Mouse (Mus musculus) limb, embryonic 12.5 days (tissue): ENCODE measurements around the gene Med20. TPM values are rescaled to one million over a fixed set of nuclear protein-coding genes. Genes with fewer than 3 reads are reported as not detected.
A peak's percentile ranks its signal among the peaks of the same experiment; 100 is the strongest.

Experiments
- ATAC-seq: fragments of 200-750 bp; cut with Nextera tagmentation; 2 replicates; pipeline ENCODE4 v1.8.0; 2017; ENCODE audit warnings: low read depth, moderate TSS enrichment; ENCODE audit not compliant: insufficient number of reproducible peaks, insufficient read depth, low FRiP score, low TSS enrichment
- H3K27ac ChIP-seq: fragments of 300-500 bp; sonication (generic); 2 replicates; pipeline ENCODE4 v1.5.1; 2016; ENCODE audit warnings: mild to moderate bottlenecking, moderate library complexity
- H3K27me3 ChIP-seq: fragments of 300-500 bp; sonication (generic); 2 replicates; pipeline ENCODE4 v1.6.1; 2016; ENCODE audit warnings: mild to moderate bottlenecking, moderate library complexity
- H3K36me3 ChIP-seq: fragments of 300-500 bp; sonication (generic); 2 replicates; pipeline ENCODE4 v1.6.1; 2016; ENCODE audit warnings: mild to moderate bottlenecking, moderate library complexity
- H3K4me1 ChIP-seq: fragments of 300-500 bp; sonication (generic); replicated peaks from 2 replicates; pipeline ENCODE4 v1.6.1; 2016
- H3K4me2 ChIP-seq: fragments of 300-500 bp; sonication (generic); 2 replicates; pipeline ENCODE4 v1.6.1; 2016; ENCODE audit warnings: mild to moderate bottlenecking, moderate library complexity
- H3K4me3 ChIP-seq: fragments of 300-500 bp; sonication (generic); replicated peaks from 2 replicates; pipeline ENCODE4 v1.5.1; 2016; ENCODE audit warnings: mild to moderate bottlenecking
- H3K9ac ChIP-seq: fragments of 300-500 bp; sonication (generic); replicated peaks from 2 replicates; pipeline ENCODE4 v1.6.1; 2016; ENCODE audit warnings: mild to moderate bottlenecking, moderate library complexity
- H3K9me3 ChIP-seq: fragments of 300-500 bp; sonication (generic); 2 replicates; pipeline ENCODE4 v1.6.1; 2016; ENCODE audit warnings: mild to moderate bottlenecking, moderate library complexity
- WGBS: fragments of 180-500 bp; shearing (Covaris S2); methylation state at CpG from one replicate; pipeline ENCODE4 v1.1.7; 2016; 5-methylcytosine and 5-hydroxymethylcytosine counted together
- polyA plus RNA-seq: library from polyadenylated mRNA; unstranded; fragments of >200 nt; fragmentation: Nextera tagmentation; extraction: Ambion mirVana; gene quantifications from 2 replicates; pipeline ENCODE4 v1.2.1, GENCODE M21; 2016

The Med20 gene
- polyA plus RNA-seq, 1 experiment from 2014 or later = 48.9 TPM

DNA sequence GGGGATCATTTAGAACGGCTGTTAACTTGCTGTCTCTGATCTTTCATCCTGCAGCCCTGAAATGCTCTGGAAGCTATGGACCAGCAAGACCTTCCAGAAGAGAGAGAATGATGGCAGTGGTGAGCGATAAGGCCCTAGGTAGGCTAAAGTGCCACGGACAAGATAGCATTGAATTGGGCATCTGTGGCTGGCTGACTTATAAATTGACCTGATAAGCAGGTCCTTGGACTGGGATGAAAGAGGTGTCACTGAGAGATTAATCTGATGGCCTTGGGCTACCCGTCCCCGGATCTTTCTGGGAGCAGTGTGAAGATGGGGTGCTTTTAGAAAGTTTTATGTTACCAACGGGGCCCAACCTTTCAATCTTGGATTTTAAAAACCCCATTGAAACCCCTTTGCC, 32.7 kb upstream of the Med20 start:
- no peak overlapping the region for H3K9ac ChIP-seq
- no peaks in the 10 kb centered on the region for H3K9me3 ChIP-seq
- H3K4me3 ChIP-seq = no peak overlapping the region
- no peak overlapping the region for H3K4me2 ChIP-seq
- H3K27ac ChIP-seq = no peak overlapping the region
- no peaks in the 10 kb centered on the region for H3K27me3 ChIP-seq
- WGBS = 85% methylated on average over 6 of the region's 6 CpGs
- no peak for ATAC-seq
- H3K36me3 ChIP-seq = no peaks in the 10 kb centered on the region
- peaks cover 13% of the 10 kb centered on the region; the same call in 1 of the 2 replicates for H3K4me1 ChIP-seq

GRCm38 (mm10) chr17:47580962-47581361, 30.4 kb upstream of the Med20 start:
- 72% methylated on average over 4 of the region's 4 CpGs for WGBS

DNA sequence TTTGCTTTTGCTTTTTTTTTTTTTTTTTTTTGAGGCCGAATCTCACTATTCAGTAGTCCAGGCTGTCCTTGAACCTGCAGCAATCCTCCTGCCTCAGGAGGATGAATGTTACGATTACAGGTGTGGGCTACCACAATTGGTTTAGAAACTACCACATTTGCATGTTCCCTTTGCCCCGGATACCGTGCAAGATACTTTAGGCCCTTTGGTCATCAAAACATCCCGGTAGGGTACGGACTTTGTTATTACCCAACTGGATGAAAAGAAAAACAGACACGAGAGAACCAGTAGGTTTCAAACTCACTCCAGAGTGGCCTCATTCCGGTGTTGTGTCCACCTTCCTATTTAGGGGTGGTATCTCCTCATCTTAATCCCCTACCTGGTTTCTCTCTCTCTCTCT, 22.9 kb upstream of the Med20 start:
- WGBS = 77% methylated on average over 8 of the region's 8 CpGs
- Histone ChIP-seq H3K9me3 (no peaks in the 10 kb centered on the region), H3K4me2 (no peak overlapping the region), H3K4me3 (no peak overlapping the region), H3K9ac (no peak overlapping the region), H3K36me3 (no peaks in the 10 kb centered on the region), H3K4me1 (peaks cover 6% of the 10 kb centered on the region; the same call in 1 of the 2 replicates), H3K27me3 (no peaks in the 10 kb centered on the region), H3K27ac (no peak overlapping the region)
- no peak for ATAC-seq

More at GRCm38 (mm10) chr17:47580962-47581361, 30.4 kb upstream of the Med20 start:
- no peak overlapping the region for H3K4me2 ChIP-seq
- no peak overlapping the region for H3K4me3 ChIP-seq
- no peaks in the 10 kb centered on the region for H3K36me3 ChIP-seq
- ATAC-seq = no peak
- H3K9me3 ChIP-seq = no peaks in the 10 kb centered on the region
- H3K4me1 ChIP-seq = no peaks in the 10 kb centered on the region
- no peak overlapping the region for H3K27ac ChIP-seq
- no peaks in the 10 kb centered on the region for H3K27me3 ChIP-seq
- H3K9ac ChIP-seq = no peak overlapping the region

DNA sequence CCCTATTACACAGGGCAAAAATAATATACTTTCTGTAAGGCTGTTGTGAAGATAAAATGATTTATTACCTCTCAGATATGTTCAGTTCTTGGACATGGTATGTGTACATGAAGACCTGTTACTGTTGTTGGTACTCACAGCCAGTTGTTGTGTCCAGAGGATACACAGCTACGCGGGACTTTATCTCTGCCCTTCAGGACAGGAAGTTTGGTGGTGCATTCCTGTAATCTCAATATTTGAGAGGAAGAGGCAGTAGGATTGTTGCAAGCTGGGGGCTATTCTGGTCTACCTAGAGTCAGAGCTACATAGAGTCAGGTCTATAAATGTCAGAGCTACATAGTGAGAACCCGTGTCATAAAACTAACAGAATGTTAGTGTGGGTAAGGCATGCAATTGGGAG, 20.3 kb upstream of the Med20 start:
- no peak overlapping the region for H3K4me3 ChIP-seq
- no peaks in the 10 kb centered on the region for H3K9me3 ChIP-seq
- no peak overlapping the region for H3K9ac ChIP-seq
- no peaks in the 10 kb centered on the region for H3K27me3 ChIP-seq
- ATAC-seq = no peak
- H3K36me3 ChIP-seq = no peaks in the 10 kb centered on the region
- no peak overlapping the region for H3K27ac ChIP-seq
- no peak overlapping the region for H3K4me2 ChIP-seq
- 89% methylated on average over 3 of the region's 3 CpGs for WGBS
- peaks cover 10% of the 10 kb centered on the region for H3K4me1 ChIP-seq

DNA sequence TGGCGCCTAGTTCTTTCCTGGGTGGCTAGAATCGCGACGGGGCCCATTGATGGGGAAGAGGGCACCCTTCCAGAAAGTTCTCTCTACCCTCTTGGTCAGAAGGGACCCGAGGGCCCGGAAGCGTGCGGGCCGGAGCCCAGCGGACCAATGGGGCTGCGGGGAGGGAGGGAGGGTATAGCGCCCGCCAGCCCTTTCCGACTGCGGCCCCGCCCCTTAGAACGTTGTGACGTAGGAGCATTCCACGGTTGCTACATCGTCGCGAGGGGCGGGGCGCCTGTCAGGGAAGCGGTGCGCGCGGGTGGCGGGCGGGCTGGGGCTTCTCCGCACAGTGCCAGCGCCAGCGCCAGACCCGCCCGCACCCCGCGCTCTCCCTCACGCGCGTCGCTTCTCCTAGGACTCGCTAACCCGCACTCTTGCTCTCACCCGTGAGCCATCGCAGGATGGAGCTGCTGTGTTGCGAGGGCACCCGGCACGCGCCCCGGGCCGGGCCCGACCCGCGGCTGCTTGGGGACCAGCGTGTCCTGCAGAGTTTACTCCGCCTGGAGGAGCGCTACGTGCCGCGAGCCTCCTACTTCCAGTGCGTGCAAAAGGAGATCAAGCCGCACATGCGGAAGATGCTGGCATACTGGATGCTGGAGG, 18.0 kb upstream of the Med20 start:
- peak; percentile 83 for ATAC-seq
- peak overlapping the region; percentile 70 for H3K4me3 ChIP-seq
- under 1% methylated on average over 56 of the region's 63 CpGs for WGBS
- peak overlapping the region; percentile 89 for H3K9ac ChIP-seq
- H3K4me1 ChIP-seq = peaks cover 28% of the 10 kb centered on the region
- H3K4me2 ChIP-seq = peak overlapping the region; percentile 85
- no peaks in the 10 kb centered on the region for H3K27me3 ChIP-seq
- peak overlapping the region; percentile 98 for H3K27ac ChIP-seq
- H3K9me3 ChIP-seq = no peaks in the 10 kb centered on the region
- H3K36me3 ChIP-seq = peaks cover 20% of the 10 kb centered on the region

DNA sequence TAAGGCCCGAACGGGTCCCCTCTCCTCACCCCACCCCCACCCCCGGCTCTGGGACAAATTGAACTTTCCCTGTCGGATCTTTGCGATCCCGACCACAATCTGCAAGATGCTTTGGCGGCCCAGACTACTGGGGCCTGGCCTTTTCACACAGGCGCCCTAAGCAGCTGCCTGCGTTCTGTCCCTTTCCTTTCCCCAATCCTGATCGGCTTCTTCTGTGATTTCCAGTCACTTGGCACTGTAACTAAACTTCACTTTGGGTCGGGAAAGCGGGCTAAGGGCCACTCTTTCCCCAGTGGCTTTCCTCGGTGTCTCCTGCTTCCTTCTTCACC, 17.6 kb upstream of the Med20 start:
- Histone ChIP-seq H3K9ac (peak overlapping the region; percentile 89), H3K4me1 (peaks cover 28% of the 10 kb centered on the region), H3K9me3 (no peaks in the 10 kb centered on the region), H3K27me3 (no peaks in the 10 kb centered on the region), H3K4me2 (peak overlapping the region; percentile 85), H3K27ac (peak overlapping the region; percentile 98), H3K36me3 (peaks cover 25% of the 10 kb centered on the region), H3K4me3 (peak overlapping the region; percentile 70)
- 0% methylated on average over 13 of the region's 13 CpGs for WGBS
- ATAC-seq = no peak

GRCm38 (mm10) chr17:47594183-47594968, 17.0 kb upstream of the Med20 start:
- Histone ChIP-seq H3K27ac (peak overlapping the region; percentile 98), H3K4me1 (peaks cover 28% of the 10 kb centered on the region), H3K4me3 (peak overlapping the region; percentile 70), H3K4me2 (peak overlapping the region; percentile 85), H3K9ac (peak overlapping the region; percentile 89), H3K27me3 (no peaks in the 10 kb centered on the region), H3K9me3 (no peaks in the 10 kb centered on the region), H3K36me3 (peaks cover 31% of the 10 kb centered on the region)
- no peak for ATAC-seq
- WGBS = under 1% methylated on average over 43 of the region's 43 CpGs

GRCm38 (mm10) chr17:47594969-47595247, 16.5 kb upstream of the Med20 start:
- peaks cover 30% of the 10 kb centered on the region for H3K4me1 ChIP-seq
- H3K9ac ChIP-seq = peak overlapping the region; percentile 89
- H3K9me3 ChIP-seq = no peaks in the 10 kb centered on the region
- peak overlapping the region; percentile 70 for H3K4me3 ChIP-seq
- 0% methylated on average over 8 of the region's 9 CpGs for WGBS
- H3K36me3 ChIP-seq = peaks cover 36% of the 10 kb centered on the region
- no peaks in the 10 kb centered on the region for H3K27me3 ChIP-seq
- H3K27ac ChIP-seq = peak overlapping the region; percentile 98
- no peak for ATAC-seq
- peak overlapping the region; percentile 85 for H3K4me2 ChIP-seq

DNA sequence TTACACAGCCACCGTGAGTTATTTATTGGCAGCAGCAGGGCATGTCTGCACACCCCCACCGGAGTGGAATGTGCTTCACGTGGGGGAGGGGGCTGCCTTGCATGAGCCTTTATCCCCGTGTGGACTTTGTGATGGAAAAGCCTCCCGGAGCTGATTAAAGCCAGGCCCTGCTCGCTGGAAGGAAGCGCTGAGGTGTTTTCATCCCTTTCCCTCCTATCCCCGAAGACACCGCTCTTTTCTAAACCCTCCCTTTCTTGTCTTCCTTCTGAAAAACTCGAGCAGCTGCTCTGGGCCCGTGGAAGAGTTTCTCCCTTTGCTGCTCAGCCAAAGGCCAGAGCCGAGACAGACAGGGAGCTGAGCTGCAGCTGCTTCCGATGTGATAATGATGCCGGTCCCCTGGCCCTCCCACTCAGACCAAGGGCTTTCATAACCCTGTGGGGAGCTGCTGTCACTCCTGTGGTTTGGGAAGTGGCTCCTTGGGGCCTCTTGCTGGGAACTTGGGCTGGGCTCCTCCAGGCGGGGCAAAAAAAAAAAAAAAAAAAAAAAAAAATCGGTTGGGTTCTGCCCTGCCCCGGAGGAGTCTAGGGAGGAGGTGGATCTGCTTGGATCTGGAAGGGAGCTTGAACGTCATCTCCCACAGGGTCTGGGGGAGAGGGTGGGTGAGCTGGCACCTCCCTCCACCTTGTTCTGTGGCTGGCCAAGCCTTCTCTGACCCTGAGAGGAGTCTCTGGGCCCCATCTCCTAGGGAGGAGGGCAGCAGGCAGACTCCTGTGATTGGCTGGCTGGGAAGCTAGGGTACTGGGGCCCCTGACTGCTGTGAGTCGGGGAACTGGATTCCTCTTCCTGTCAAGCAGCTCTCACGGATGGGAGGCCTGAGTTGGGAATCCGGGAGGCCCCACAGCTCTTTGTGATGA, 15.9 kb upstream of the Med20 start:
- ATAC-seq = peak; percentile 66
- peak overlapping the region; percentile 89 for H3K9ac ChIP-seq
- H3K27ac ChIP-seq = peak overlapping the region; percentile 98
- peaks cover 30% of the 10 kb centered on the region for H3K4me1 ChIP-seq
- H3K4me3 ChIP-seq = peak overlapping the region; percentile 70
- H3K36me3 ChIP-seq = peaks cover 42% of the 10 kb centered on the region
- peak overlapping the region; percentile 85 for H3K4me2 ChIP-seq
- no peaks in the 10 kb centered on the region for H3K9me3 ChIP-seq
- WGBS = 0% methylated on average over 21 of the region's 21 CpGs
- H3K27me3 ChIP-seq = no peaks in the 10 kb centered on the region

DNA sequence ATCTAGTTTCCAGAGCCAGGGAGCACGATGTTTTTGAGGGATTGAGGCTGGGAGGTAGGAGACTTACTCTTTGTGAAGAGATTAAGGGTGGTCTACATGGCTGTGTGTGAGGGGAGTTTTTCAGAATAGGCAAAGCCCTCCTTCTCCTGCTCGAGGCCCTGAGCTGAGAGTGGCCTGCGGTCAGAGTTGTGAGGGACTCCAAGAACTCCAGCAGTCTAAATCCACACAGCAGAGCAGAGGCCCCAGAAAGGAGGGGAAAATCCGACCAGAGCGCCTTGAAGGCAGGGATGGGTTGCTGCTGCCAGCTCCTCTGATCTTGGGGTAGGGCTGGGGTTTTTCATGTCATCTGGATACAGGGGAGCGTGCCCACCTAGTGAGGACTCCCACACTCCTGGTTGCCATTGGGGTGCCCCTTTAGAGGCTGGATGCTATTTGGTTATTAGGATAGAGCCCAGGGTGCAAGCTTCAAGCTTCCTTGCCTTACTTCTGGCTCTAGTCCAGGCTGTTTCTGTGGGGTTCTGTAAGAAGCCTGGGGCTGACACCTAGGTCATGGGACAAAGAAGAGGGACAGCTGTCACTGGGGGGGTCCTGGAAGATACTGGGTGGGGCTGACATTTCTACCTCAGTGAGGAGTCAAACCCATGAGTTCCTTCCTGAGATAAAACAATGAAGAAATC, 15.1 kb upstream of the Med20 start:
- ATAC-seq = no peak
- H3K27ac ChIP-seq = peak overlapping the region; percentile 98
- H3K4me3 ChIP-seq = peak overlapping the region; percentile 70
- peak overlapping the region; percentile 89 for H3K9ac ChIP-seq
- whole genome bisulfite sequencing = 17% methylated on average over 6 of the region's 6 CpGs
- peaks cover 30% of the 10 kb centered on the region for H3K4me1 ChIP-seq
- peaks cover 50% of the 10 kb centered on the region for H3K36me3 ChIP-seq
- peak overlapping the region; percentile 85 for H3K4me2 ChIP-seq
- no peaks in the 10 kb centered on the region for H3K9me3 ChIP-seq
- H3K27me3 ChIP-seq = no peaks in the 10 kb centered on the region

DNA sequence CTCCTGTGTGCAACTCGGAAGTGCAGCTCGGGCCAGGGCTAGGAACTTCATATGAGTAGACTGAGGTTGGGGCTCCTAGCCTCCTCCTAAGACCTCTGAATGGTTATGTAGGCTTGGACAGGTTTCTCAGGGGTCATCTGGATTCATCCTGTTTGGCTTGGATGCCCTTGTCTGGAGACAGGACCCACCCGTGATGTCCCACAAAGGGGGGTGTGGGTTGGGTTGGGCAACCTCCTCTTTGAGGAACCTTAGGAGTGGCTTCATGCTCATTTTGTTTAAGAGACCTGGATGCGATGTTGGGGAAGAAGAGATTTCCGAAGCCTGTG, 14.6 kb upstream of the Med20 start:
- 61% methylated on average over 5 of the region's 5 CpGs for WGBS
- Histone ChIP-seq H3K36me3 (peaks cover 55% of the 10 kb centered on the region), H3K9me3 (no peaks in the 10 kb centered on the region), H3K4me3 (peak overlapping the region; percentile 70), H3K27ac (peak overlapping the region; percentile 98; the same call in 1 of the 2 replicates), H3K4me2 (peak overlapping the region; percentile 85), H3K4me1 (peaks cover 30% of the 10 kb centered on the region), H3K27me3 (no peaks in the 10 kb centered on the region), H3K9ac (peak overlapping the region; percentile 89)
- ATAC-seq = no peak
